Mouse (Mus musculus): ENCODE data around the gene Cnep1r1. TPM values are rescaled to one million over a fixed set of nuclear protein-coding genes. Genes with fewer than 3 reads are reported as not detected.

Gene Cnep1r1
- 10 to 100 TPM; 37.3 to 38.9 TPM for total RNA-seq (2021)
- long read RNA-seq, experiment 1, transcript Cnep1r1-201 (6 exons, 1,731 nt): major isoform, 18 of 23 reads
- long read RNA-seq, experiment 1, partial matches to known transcripts: 1 of 23 reads
- long read RNA-seq, experiment 1, other reads (novel, unspliced or antisense): 3 of 23 reads
- long read RNA-seq, experiment 2, transcript Cnep1r1-201 (6 exons, 1,731 nt): major isoform, 8 of 11 reads
- long read RNA-seq, experiment 2, partial matches to known transcripts: 0 of 11 reads
- long read RNA-seq, experiment 2, other reads (novel, unspliced or antisense): 3 of 11 reads

- DNase-seq (ENCODE audit: low spot score in 2 of 2): peak; percentile 93 to 95
Measured at GRCm38 (mm10) chr8:88118456-88119036, at the start of gene Cnep1r1. TSS of gene Cnep1r1 (plus strand) at chr8:88118769.

GRCm38 (mm10) chr8:88082183-88082582 lies 36.4 kb upstream of the Cnep1r1 start:
- no peak for DNase-seq (ENCODE audit: low spot score in 2 of 2)

GRCm38 (mm10) chr8:88088006-88088405 lies 30.6 kb upstream of the Cnep1r1 start:
- DNase-seq (ENCODE audit: low spot score in 2 of 2): no peak

- DNase-seq (ENCODE audit: low spot score in 2 of 2): no peak
Measured at GRCm38 (mm10) chr8:88091661-88092060, 26.9 kb upstream of the Cnep1r1 start.

GRCm38 (mm10) chr8:88093367-88093766 lies 25.2 kb upstream of the Cnep1r1 start:
- DNase-seq (ENCODE audit: low spot score in 2 of 2): no peak

GRCm38 (mm10) chr8:88098856-88099255 lies 19.7 kb upstream of the Cnep1r1 start:
- no peak for DNase-seq (ENCODE audit: low spot score in 2 of 2)

- peak; percentile 10 to 39 for DNase-seq (ENCODE audit: low spot score in 2 of 2)
Measured at GRCm38 (mm10) chr8:88099526-88099925, 19.0 kb upstream of the Cnep1r1 start.

GRCm38 (mm10) chr8:88109241-88109640 lies 9.3 kb upstream of the Cnep1r1 start:
- DNase-seq (ENCODE audit: low spot score in 2 of 2): no peak

GRCm38 (mm10) chr8:88119076-88119475 lies 507 bp downstream of the Cnep1r1 start:
- DNase-seq (ENCODE audit: low spot score in 2 of 2): no peak

GRCm38 (mm10) chr8:88124850-88125249 lies 6.3 kb downstream of the Cnep1r1 start:
- DNase-seq (ENCODE audit: low spot score in 2 of 2): no peak

- DNase-seq (ENCODE audit: low spot score in 2 of 2): no peak
Measured at GRCm38 (mm10) chr8:88129397-88129796, 10.8 kb downstream of the Cnep1r1 start.

GRCm38 (mm10) chr8:88130754-88131317 lies 12.3 kb downstream of the Cnep1r1 start:
- no peak for DNase-seq (ENCODE audit: low spot score in 2 of 2)

GRCm38 (mm10) chr8:88137748-88138484 lies 19.3 kb downstream of the Cnep1r1 start, which contains the start of gene Heatr3:
TSS of gene Heatr3 (plus strand) at chr8:88137855.
- peak; percentile 95 to 96 for DNase-seq (ENCODE audit: low spot score in 2 of 2)

GRCm38 (mm10) chr8:88139256-88139655 lies 20.7 kb downstream of the Cnep1r1 start:
- no peak for DNase-seq (ENCODE audit: low spot score in 2 of 2)

- DNase-seq (ENCODE audit: low spot score in 2 of 2): no peak
Measured at GRCm38 (mm10) chr8:88141629-88142028, 23.1 kb downstream of the Cnep1r1 start.

GRCm38 (mm10) chr8:88144041-88144440 lies 25.5 kb downstream of the Cnep1r1 start:
- no peak for DNase-seq (ENCODE audit: low spot score in 2 of 2)

GRCm38 (mm10) chr8:88150910-88151371 lies 32.4 kb downstream of the Cnep1r1 start:
- peak; percentile 43 to 44 for DNase-seq (ENCODE audit: low spot score in 2 of 2)

GRCm38 (mm10) chr8:88160237-88160995 lies 41.8 kb downstream of the Cnep1r1 start:
- peak; percentile 14 to 29 for DNase-seq (ENCODE audit: low spot score in 2 of 2)

GRCm38 (mm10) chr8:88161439-88161838 lies 42.9 kb downstream of the Cnep1r1 start:
- DNase-seq (ENCODE audit: low spot score in 2 of 2): peak; percentile 46 to 73

- DNase-seq (ENCODE audit: low spot score in 2 of 2): no peak
Measured at GRCm38 (mm10) chr8:88175264-88175663, 56.7 kb downstream of the Cnep1r1 start.

- DNase-seq (ENCODE audit: low spot score in 2 of 2): peak in 1 of 2 experiments; percentile 8
Measured at GRCm38 (mm10) chr8:88177291-88177690, 58.7 kb downstream of the Cnep1r1 start.
